Mouse (Mus musculus): ENCODE results near the gene Fyttd1.
A peak's percentile ranks its signal among the peaks of the same experiment; 100 is the strongest.
"Not testable (repeated sequence)": the region's sequence is repeated elsewhere in the genome, so short reads cannot be mapped to it uniquely, and the experiment has no call there.

Fyttd1 gene

GRCm38 (mm10) chr16:32877343-32878156, at the start of gene Fyttd1, which contains the start of gene Rubcn:
Gene Fyttd1, plus strand, starts transcription at chr16:32877500.
Gene Rubcn, minus strand, starts transcription at chr16:32877766.
- peak; percentile 98 for DNase-seq (ENCODE audit: extremely low read depth, insufficient read length, low spot score)

GRCm38 (mm10) chr16:32829104-32829503, 48.2 kb upstream of the Fyttd1 start:
- DNase-seq (ENCODE audit: extremely low read depth, insufficient read length, low spot score): no peak

DNA sequence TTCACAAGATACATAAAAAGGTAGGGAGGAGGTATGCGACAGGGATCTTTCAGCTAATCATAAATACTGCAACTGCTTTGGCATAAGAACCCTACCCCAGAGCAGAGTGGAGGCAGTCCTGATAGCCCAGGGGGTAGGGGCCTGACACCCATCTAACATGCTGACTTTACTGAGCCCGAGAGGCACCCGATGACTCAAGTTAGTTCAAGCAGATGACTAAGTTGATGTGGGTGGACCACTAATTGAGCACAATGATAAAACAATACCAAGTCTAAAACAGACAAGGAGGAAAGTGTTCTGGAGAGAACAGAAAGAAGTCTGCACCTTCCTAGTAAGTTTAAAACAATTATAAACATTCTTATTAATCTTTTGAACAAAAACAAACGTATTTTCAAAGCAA, 45.8 kb upstream of the Fyttd1 start:
- no peak for DNase-seq (ENCODE audit: extremely low read depth, insufficient read length, low spot score)

GRCm38 (mm10) chr16:32847103-32847502, 30.2 kb upstream of the Fyttd1 start:
- no peak for DNase-seq (ENCODE audit: extremely low read depth, insufficient read length, low spot score)

- no peak for DNase-seq (ENCODE audit: extremely low read depth, insufficient read length, low spot score)
Observed at GRCm38 (mm10) chr16:32849042-32849830, 28.1 kb upstream of the Fyttd1 start.

- no peak for DNase-seq (ENCODE audit: extremely low read depth, insufficient read length, low spot score)
Observed at GRCm38 (mm10) chr16:32853492-32854049, 23.7 kb upstream of the Fyttd1 start.

DNA sequence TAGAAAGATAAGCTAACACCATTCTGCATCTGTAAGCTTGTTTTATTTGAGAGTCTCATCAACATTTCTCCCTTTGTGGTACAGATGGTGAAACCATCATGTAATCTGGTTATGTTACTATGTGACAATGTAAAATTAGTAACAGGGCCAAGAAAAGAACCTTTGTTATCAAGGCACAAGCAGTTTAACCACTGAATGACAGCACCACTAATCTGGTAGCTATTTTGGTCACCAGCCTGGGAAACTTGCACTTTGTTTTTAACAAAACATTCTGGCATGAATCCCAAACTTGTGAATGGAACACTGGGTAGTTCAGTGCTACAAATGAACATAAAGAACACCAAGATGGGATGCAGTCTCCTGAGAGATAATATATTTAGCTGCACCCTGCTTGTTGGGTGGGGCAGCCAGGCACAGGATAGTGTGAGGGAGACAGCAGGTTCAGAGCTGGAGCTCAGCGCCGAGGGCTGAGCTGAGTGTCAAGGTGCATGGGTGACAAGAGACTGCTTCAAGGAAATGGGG, 23.2 kb upstream of the Fyttd1 start:
- no peak for DNase-seq (ENCODE audit: extremely low read depth, insufficient read length, low spot score)

DNA sequence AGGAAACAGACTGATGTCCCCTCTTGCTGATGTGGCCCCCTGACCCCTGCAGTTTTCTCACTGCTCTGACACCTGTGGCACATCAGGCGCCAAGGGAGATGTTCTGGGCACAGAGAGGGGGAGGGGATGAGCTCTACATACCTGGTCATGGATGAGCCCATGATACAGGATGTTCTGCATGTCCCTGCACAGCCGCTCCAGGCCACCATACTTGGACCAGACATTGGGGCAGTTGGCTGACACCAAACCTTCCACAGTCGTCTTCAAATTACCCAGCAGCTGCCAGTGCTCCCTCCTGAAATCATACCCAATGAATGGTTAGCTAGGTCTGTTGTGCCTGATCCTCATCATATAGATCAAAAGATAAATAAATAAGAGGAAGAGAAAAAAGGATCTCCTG, 20.5 kb upstream of the Fyttd1 start:
- no peak for DNase-seq (ENCODE audit: extremely low read depth, insufficient read length, low spot score)

DNA sequence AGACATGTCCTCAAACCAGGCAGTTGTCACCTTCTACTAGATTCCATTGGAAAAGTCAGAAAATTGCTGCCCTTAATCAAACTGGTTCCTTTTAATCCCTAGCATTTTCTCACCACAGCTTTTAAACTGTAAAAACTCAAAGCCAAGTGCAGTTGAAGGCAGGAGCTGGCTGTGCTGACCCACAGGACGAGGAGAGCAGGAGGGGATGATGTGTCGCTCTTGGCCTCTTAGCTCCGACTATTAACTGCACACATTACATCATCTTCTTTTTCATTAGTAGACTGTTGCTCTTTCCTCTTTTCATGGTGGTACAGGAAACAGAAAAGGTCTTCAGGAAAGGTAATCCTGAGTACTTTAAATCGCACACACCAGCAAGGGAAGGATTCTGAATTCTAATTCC, 18.9 kb upstream of the Fyttd1 start:
- DNase-seq (ENCODE audit: extremely low read depth, insufficient read length, low spot score): peak; percentile 47

DNA sequence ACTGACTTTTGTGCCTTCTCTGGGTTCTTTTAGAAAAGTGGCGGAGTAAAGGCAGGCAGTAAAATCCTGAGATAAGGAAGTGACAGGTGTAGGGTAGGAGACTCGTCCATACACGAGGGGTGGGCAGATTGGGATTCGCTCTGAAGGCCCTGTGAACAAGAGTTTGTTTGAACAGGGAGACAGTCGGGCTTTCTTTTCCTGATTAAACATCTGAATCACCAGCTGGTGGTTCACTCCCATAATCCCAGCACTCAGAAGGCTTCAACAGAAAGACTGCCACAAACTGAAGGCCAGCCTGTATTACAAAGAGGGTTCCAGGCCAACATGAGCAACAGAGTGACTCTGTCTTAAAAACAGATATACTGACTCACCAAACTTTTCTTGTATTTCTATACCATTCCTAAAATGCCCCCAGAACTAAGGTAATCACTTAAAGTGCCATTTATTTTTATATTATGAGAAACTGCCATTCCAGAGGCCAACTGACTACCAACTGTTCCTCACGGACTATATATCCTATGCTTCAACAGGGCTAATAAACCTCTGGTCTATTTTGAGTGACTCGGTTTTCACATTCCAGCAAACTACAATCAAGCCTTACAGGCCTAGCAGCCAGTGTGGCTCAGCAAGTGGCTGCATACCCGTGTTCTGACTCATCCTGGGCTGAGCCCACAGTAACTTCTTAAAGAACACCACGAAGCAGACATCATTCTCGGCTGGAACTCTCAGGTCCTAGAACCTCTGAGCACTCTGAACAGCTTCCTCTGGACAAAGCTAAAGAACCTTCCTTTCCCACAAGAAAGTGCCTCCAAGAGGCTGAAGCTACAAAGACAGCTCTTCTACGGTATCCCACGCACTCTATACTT, 18.3 kb upstream of the Fyttd1 start:
- peak; percentile 71 for DNase-seq (ENCODE audit: extremely low read depth, insufficient read length, low spot score)

- DNase-seq (ENCODE audit: extremely low read depth, insufficient read length, low spot score): no peak
Observed at GRCm38 (mm10) chr16:32861813-32862385, 15.4 kb upstream of the Fyttd1 start.

DNA sequence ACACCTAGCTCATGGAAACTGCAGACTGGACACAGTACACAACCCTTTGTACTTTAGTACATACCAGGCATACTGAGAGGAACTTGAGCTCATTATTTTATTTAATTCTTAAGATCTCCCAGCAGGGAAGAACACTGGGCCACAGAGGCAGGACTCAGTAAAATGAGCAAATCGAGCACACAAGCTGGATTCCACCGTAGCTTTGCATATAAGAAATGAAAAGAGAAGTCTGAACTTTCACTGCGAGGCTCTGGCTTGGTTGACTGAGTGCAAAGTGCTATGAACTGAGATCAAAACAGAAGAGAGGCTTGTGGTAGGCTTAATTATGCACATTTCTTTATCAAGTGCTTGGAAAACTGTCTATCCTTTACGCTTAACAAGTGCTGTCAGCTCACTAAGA, 11.9 kb upstream of the Fyttd1 start:
- no peak for DNase-seq (ENCODE audit: extremely low read depth, insufficient read length, low spot score)

DNA sequence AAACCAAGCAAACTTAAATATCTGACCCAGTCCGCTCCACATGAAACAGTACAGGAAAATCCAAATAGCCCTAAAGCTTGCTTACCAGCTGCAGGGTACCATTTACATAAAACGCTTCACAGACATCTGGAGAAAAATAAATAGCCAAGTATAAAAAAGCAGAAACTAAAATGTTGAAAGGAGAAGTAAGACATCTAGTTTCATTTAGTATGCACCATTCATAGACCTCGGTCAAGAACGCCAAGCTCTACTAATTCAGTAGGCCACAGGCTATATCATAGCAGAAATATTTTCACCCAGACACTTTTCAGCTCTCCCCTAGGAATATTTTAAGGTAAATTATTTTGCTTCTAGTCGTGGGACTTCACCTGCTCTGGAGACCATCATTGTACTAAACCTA, 10.6 kb upstream of the Fyttd1 start:
- no peak for DNase-seq (ENCODE audit: extremely low read depth, insufficient read length, low spot score)

- peak; percentile 95 for DNase-seq (ENCODE audit: extremely low read depth, insufficient read length, low spot score)
Observed at GRCm38 (mm10) chr16:32867919-32868552, 9.3 kb upstream of the Fyttd1 start.

DNA sequence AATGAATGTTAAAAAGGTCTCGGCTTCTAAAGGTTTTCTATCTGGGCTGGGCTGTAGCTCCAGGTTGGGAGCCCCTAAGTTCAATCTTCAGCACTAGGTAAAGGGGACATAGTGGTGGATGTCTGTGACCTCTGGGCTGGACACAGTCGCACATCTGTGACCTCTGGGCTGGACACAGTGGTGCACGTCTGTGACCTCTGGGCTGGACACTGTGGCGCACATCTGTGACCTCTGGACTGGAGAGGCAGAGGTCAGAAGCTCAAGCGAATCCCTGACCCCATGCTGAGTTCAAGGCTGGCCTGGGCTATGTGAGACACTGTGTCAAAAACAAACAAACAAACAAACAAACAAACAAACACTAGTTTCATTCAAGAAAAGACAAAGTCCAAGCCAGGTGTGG, 7.1 kb upstream of the Fyttd1 start:
- DNase-seq (ENCODE audit: extremely low read depth, insufficient read length, low spot score): no peak

GRCm38 (mm10) chr16:32873366-32873765, 3.9 kb upstream of the Fyttd1 start:
- no peak for DNase-seq (ENCODE audit: extremely low read depth, insufficient read length, low spot score)

DNA sequence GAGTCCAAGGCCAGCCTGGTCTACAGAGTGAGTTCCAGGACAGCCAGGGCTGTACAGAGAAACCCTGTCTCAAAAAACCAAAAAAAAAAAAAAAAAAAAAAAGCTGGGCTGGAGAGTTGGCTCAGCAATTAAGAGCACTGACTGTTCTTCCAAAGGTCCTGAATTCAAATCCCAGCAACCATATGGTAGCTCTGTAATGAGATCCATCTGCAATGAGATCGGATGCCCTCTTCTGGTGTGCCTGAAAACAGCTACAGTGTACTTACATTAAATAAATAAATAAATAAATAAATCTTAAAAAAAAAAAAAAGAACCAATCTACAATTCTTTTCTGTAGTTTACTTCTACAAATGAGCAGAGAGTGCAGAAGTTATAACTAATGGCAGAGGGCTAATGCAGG, 2.0 kb upstream of the Fyttd1 start:
- DNase-seq (ENCODE audit: extremely low read depth, insufficient read length, low spot score): not testable (repeated sequence)

GRCm38 (mm10) chr16:32875847-32876246, 1.5 kb upstream of the Fyttd1 start:
- no peak for DNase-seq (ENCODE audit: extremely low read depth, insufficient read length, low spot score)

DNA sequence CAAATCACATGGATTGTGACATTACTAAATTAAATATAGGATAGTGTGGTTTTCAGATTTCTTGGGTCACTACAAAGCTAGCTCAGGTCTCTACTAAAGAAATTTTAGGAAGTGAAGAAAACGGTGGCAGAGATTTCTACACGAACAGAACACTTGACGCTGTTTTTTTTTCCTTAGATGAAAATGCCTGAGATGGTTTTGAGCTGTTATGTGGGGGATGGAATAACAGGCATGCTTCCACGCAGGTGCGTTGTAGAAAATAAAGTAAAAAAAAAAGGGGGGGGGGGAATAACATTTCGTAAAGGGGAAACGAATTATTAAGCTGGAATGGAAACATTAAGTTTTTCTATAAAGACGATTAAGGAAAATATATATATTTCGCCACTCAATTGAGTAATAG, 469 bp upstream of the Fyttd1 start:
- no peak for DNase-seq (ENCODE audit: extremely low read depth, insufficient read length, low spot score)
